Mouse (Mus musculus) layer of hippocampus, postnatal 14 days (tissue): ENCODE results near the gene Gm29276. TPM values are rescaled to one million over a fixed set of nuclear protein-coding genes. Genes with fewer than 3 reads are reported as not detected.
"Not testable (repeated sequence)": the region's sequence is repeated elsewhere in the genome, so short reads cannot be mapped to it uniquely, and the experiment has no call there.

ENCODE experiments used
- DNase-seq, 2 experiments: peaks; one replicate each; pipeline ENCODE4 v3.0.0; 2021 to 2022; ENCODE audit warnings: low spot score in 2 of 2, mixed read lengths in 1 of 2
- long read RNA-seq, 2 experiments: library from polyadenylated mRNA; stranded (forward); transcript quantifications; one replicate each; pipeline ENCODE4 v2.0.0; 2021
- total RNA-seq, 2 experiments: library from RNA; stranded (reverse); gene quantifications; 2 replicates each; pipeline ENCODE4 v1.2.3; 2021

Gm29276 gene
- total RNA-seq = not detected
- long read RNA-seq, experiment 1 = 0 reads
- long read RNA-seq, experiment 2 = 0 reads

DNA sequence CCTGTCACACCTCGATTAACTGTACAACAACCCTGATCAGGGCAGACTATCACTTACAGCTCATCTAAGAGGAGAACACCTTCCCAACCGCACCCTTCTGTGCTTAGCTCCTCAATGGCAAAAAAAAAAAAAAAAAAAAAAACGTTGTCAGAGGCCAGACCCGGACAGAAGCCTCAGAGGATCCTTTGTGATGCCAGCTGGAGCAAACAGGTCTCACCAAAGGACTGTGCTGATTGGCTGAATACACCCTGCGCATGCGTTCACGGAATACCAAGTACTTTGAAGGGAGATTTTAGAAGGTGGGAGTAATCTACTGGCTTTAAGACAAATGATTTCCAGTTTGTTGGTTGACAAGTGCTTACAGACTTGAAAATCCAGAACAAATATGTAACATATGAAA is at the start of gene Gm29276:
TSS of gene Gm29276 (minus strand) at position 101 of the 400 bp plus-strand sequence.
- not testable (repeated sequence) for DNase-seq
